In genomic region chr7:70699391-70699790, GRCm38 (mm10) we compare ENCODE assay signal across 19 mouse cellular contexts.
DNase-seq lines count a peak whose midpoint lies in the region; ATAC-seq lines count a peak whose summit lies in the region.
"Had no signal": no experiment of that assay in that cellular context is flagged by ENCODE, and none has a peak within 500 bp of the region (broad histone marks: within the 10 kb centered on the region; RNA-seq: fewer than 3 reads in every experiment).

No protein-coding gene starts in this region.

- 61% methylated on average over 2 of the region's 2 CpGs for WGBS in midbrain, embryonic 11.5 days
- WGBS in midbrain, embryonic 16.5 days, result 68% methylated on average over 2 of the region's 2 CpGs
- WGBS in embryonic facial prominence, embryonic 13.5 days, result 6% methylated on average over 2 of the region's 2 CpGs

- no peak for ATAC-seq in midbrain, embryonic 11.5 days (ENCODE audit: low FRiP score)
- no peak for ATAC-seq in midbrain, embryonic 16.5 days
- ATAC-seq in embryonic facial prominence, embryonic 13.5 days (ENCODE audit: insufficient number of reproducible peaks, insufficient read depth, low FRiP score, low TSS enrichment, low read depth), result no peak
- ATAC-seq in granulocyte monocyte progenitor cell, adult 5-6 weeks (replicated peaks; ENCODE audit: poor library complexity, severe bottlenecking), result no peak
- ATAC-seq: forebrain, embryonic 13.5 days; forebrain, postnatal 0 days; intestine, embryonic 15.5 days had no signal

- no peaks in the 10 kb centered on the region for H3K9me3 ChIP-seq in midbrain, embryonic 11.5 days (ENCODE audit: control insufficient read depth, low read length)
- no peaks in the 10 kb centered on the region for H3K9me3 ChIP-seq in midbrain, embryonic 16.5 days (replicated peaks; ENCODE audit: control insufficient read depth, low read length, poor library complexity, severe bottlenecking)
- H3K9me3 ChIP-seq in embryonic facial prominence, embryonic 13.5 days, result no peaks in the 10 kb centered on the region
- H3K9me3 ChIP-seq: forebrain, embryonic 13.5 days; heart, embryonic 13.5 days; hindbrain, embryonic 13.5 days; intestine, embryonic 15.5 days had no signal

- no peak overlapping the region for H3K9ac ChIP-seq in midbrain, embryonic 11.5 days (ENCODE audit: low read length)
- H3K9ac ChIP-seq in midbrain, embryonic 16.5 days (ENCODE audit: low read depth, low read length), result no peak overlapping the region
- no peak overlapping the region for H3K9ac ChIP-seq in embryonic facial prominence, embryonic 13.5 days
- H3K9ac ChIP-seq: forebrain, embryonic 13.5 days; forebrain, postnatal 0 days; heart, embryonic 13.5 days; hindbrain, embryonic 13.5 days; intestine, embryonic 15.5 days had no signal

- H3K27ac ChIP-seq in midbrain, embryonic 11.5 days (ENCODE audit: low read depth, low read length), result no peak overlapping the region
- H3K27ac ChIP-seq in midbrain, embryonic 16.5 days (ENCODE audit: low read length), result no peak overlapping the region
- H3K27ac ChIP-seq in embryonic facial prominence, embryonic 13.5 days, result peak overlapping the region; percentile 18; the same call in 1 of the 2 replicates
- H3K27ac ChIP-seq: forebrain, embryonic 13.5 days; heart, embryonic 13.5 days; hindbrain, embryonic 13.5 days; intestine, embryonic 15.5 days had no signal

- H3K36me3 ChIP-seq in midbrain, embryonic 11.5 days (ENCODE audit: control insufficient read depth, insufficient read depth, low read length), result no peaks in the 10 kb centered on the region
- no peaks in the 10 kb centered on the region for H3K36me3 ChIP-seq in midbrain, embryonic 16.5 days (ENCODE audit: control insufficient read depth, insufficient read depth, low read length)
- H3K36me3 ChIP-seq in embryonic facial prominence, embryonic 13.5 days, result no peaks in the 10 kb centered on the region
- H3K36me3 ChIP-seq: heart, embryonic 13.5 days; hindbrain, embryonic 13.5 days; intestine, embryonic 15.5 days had no signal

- no peak overlapping the region for H3K4me2 ChIP-seq in midbrain, embryonic 11.5 days
- no peak overlapping the region for H3K4me2 ChIP-seq in midbrain, embryonic 16.5 days (ENCODE audit: low read length)
- no peak overlapping the region for H3K4me2 ChIP-seq in embryonic facial prominence, embryonic 13.5 days
- H3K4me2 ChIP-seq: forebrain, embryonic 13.5 days; heart, embryonic 13.5 days; hindbrain, embryonic 13.5 days; intestine, embryonic 15.5 days had no signal

- peak; percentile 71 for DNase-seq in midbrain, embryonic 11.5 days (ENCODE audit: low spot score, missing footprints)
- peak; percentile 21 for DNase-seq in embryo, embryonic 11 days
- no peak for DNase-seq in spleen, postnatal 36 days (ENCODE audit: low spot score in 2 of 2)
- no peak for DNase-seq in yolk sac, embryonic 10.5 days (ENCODE audit: low spot score)
- DNase-seq: adrenal gland, adult 8-10 months; adrenal gland, postnatal 36 days; cerebellum, adult 8-10 months; cerebellum, postnatal 14 days; forebrain, postnatal 0 days; gastrocnemius, postnatal 14 days; heart, postnatal 4 days; kidney, adult 18-20 months had no signal

- no peaks in the 10 kb centered on the region for H3K27me3 ChIP-seq in midbrain, embryonic 11.5 days (ENCODE audit: control insufficient read depth, insufficient read depth, low read length)
- H3K27me3 ChIP-seq in midbrain, embryonic 16.5 days (ENCODE audit: control insufficient read depth, insufficient read depth, low read depth, low read length), result no peaks in the 10 kb centered on the region
- H3K27me3 ChIP-seq in embryonic facial prominence, embryonic 13.5 days, result peaks cover 13% of the 10 kb centered on the region
- H3K27me3 ChIP-seq: forebrain, embryonic 13.5 days; heart, embryonic 13.5 days; hindbrain, embryonic 13.5 days; intestine, embryonic 15.5 days had no signal

- no peaks in the 10 kb centered on the region for H3K4me1 ChIP-seq in midbrain, embryonic 11.5 days (ENCODE audit: control insufficient read depth, insufficient read depth, low read length)
- no peaks in the 10 kb centered on the region for H3K4me1 ChIP-seq in midbrain, embryonic 16.5 days (ENCODE audit: control insufficient read depth, insufficient read depth, low read length)
- peaks cover 14% of the 10 kb centered on the region for H3K4me1 ChIP-seq in embryonic facial prominence, embryonic 13.5 days
- H3K4me1 ChIP-seq: forebrain, embryonic 13.5 days; heart, embryonic 13.5 days; hindbrain, embryonic 13.5 days; intestine, embryonic 15.5 days had no signal

- H3K4me3 ChIP-seq in midbrain, embryonic 11.5 days (ENCODE audit: low read depth, low read length), result no peak overlapping the region
- H3K4me3 ChIP-seq in midbrain, embryonic 16.5 days (ENCODE audit: low read depth, low read length), result no peak overlapping the region
- no peak overlapping the region for H3K4me3 ChIP-seq in embryonic facial prominence, embryonic 13.5 days
- H3K4me3 ChIP-seq: forebrain, embryonic 13.5 days; heart, embryonic 13.5 days; hindbrain, embryonic 13.5 days; intestine, embryonic 15.5 days had no signal

Comparison
In these comparisons a context has a peak if more than half of its experiments do, and no peak if none do; other contexts are left out.
1. DNase-seq: peak in midbrain, embryonic 11.5 days (single experiment) and embryo, embryonic 11 days (single experiment); none in spleen, postnatal 36 days (0 of 2) and yolk sac, embryonic 10.5 days (single experiment).